Mouse (Mus musculus): ENCODE measurements around the gene Klk11. TPM values are rescaled to one million over a fixed set of nuclear protein-coding genes. Genes with fewer than 3 reads are reported as not detected.

The Klk11 gene
- polyA plus RNA-seq, 1 experiment: not detected

GRCm38 (mm10) chr7:43821581-43821980 lies 47.2 kb downstream of the Klk11 start:
- Histone ChIP-seq H3K27ac (ENCODE audit: insufficient read depth, low read depth, low read length) (no peak overlapping the region), H3K27me3 (replicated peaks; ENCODE audit: control insufficient read depth, insufficient read depth, low read length) (no peaks in the 10 kb centered on the region), H3K4me1 (ENCODE audit: control insufficient read depth, insufficient read depth, low read length) (no peaks in the 10 kb centered on the region), H3K36me3 (ENCODE audit: control insufficient read depth, insufficient read depth, low read length) (no peaks in the 10 kb centered on the region), H3K4me3 (ENCODE audit: insufficient read depth, low read depth, low read length) (no peak overlapping the region)
- DNase-seq: no peak
- no peak for TF ChIP-seq CTCF (conservative IDR thresholded peaks at IDR 0.05; ENCODE audit: insufficient read depth, insufficient read length, low read depth, low read length)
- TF ChIP-seq POLR2A (IDR thresholded peaks at IDR 0.05; ENCODE audit: low read depth, low read length): no peak
- WGBS: 80% methylated on average over 7 of the region's 7 CpGs

GRCm38 (mm10) chr7:43824199-43824598 lies 49.8 kb downstream of the Klk11 start, which contains the start of gene Klk6:
TSS of gene Klk6 (plus strand) at chr7:43824499.
- Histone ChIP-seq H3K4me3 (ENCODE audit: insufficient read depth, low read depth, low read length) (no peak within 1 kb of the TSS), H3K4me1 (ENCODE audit: control insufficient read depth, insufficient read depth, low read length) (no peaks in the 10 kb centered on the region), H3K27me3 (replicated peaks; ENCODE audit: control insufficient read depth, insufficient read depth, low read length) (no peaks in the 10 kb centered on the region), H3K27ac (ENCODE audit: insufficient read depth, low read depth, low read length) (no peak within 1 kb of the TSS), H3K36me3 (ENCODE audit: control insufficient read depth, insufficient read depth, low read length) (no peaks in the 10 kb centered on the region)
- 86% methylated on average over 10 of the region's 10 CpGs for WGBS
- TF ChIP-seq POLR2A (IDR thresholded peaks at IDR 0.05; ENCODE audit: low read depth, low read length) (no peak), CTCF (conservative IDR thresholded peaks at IDR 0.05; ENCODE audit: insufficient read depth, insufficient read length, low read depth, low read length) (no peak)
- no peak for DNase-seq

- WGBS: 89% methylated on average over 5 of the region's 5 CpGs
- Histone ChIP-seq H3K4me3 (ENCODE audit: insufficient read depth, low read depth, low read length) (no peak overlapping the region), H3K36me3 (ENCODE audit: control insufficient read depth, insufficient read depth, low read length) (no peaks in the 10 kb centered on the region), H3K27me3 (replicated peaks; ENCODE audit: control insufficient read depth, insufficient read depth, low read length) (no peaks in the 10 kb centered on the region), H3K27ac (ENCODE audit: insufficient read depth, low read depth, low read length) (no peak overlapping the region), H3K4me1 (ENCODE audit: control insufficient read depth, insufficient read depth, low read length) (no peaks in the 10 kb centered on the region)
- DNase-seq: no peak
- TF ChIP-seq POLR2A (IDR thresholded peaks at IDR 0.05; ENCODE audit: low read depth, low read length) (no peak), CTCF (conservative IDR thresholded peaks at IDR 0.05; ENCODE audit: insufficient read depth, insufficient read length, low read depth, low read length) (no peak)
Observed at GRCm38 (mm10) chr7:43826056-43826455, 51.7 kb downstream of the Klk11 start.

DNA sequence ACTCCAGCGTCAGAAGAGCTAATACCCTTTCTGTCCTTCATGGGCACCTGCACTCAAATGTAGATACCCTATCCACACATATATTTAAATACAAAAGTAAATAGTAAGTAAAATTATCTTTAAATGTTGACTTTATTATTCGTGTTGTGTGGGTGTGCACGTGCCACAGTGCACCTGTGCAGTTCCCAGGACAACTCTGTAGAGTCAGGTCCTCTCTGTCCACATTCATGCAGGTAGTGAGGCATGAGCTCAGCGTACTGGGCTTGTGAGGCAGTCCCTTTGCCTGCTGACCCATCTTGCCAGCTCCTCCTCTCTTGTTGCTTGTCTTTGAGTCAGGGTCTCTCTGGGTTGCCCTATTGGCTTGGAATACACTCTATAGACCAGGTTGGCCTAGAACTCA lies 53.3 kb downstream of the Klk11 start:
- H3K4me3 ChIP-seq (ENCODE audit: insufficient read depth, low read depth, low read length): no peak overlapping the region
- H3K4me1 ChIP-seq (ENCODE audit: control insufficient read depth, insufficient read depth, low read length): no peaks in the 10 kb centered on the region
- H3K27ac ChIP-seq (ENCODE audit: insufficient read depth, low read depth, low read length): no peak overlapping the region
- TF ChIP-seq CTCF (conservative IDR thresholded peaks at IDR 0.05; ENCODE audit: insufficient read depth, insufficient read length, low read depth, low read length) (no peak), POLR2A (IDR thresholded peaks at IDR 0.05; ENCODE audit: low read depth, low read length) (no peak)
- no peaks in the 10 kb centered on the region for H3K36me3 ChIP-seq (ENCODE audit: control insufficient read depth, insufficient read depth, low read length)
- no peaks in the 10 kb centered on the region for H3K27me3 ChIP-seq (replicated peaks; ENCODE audit: control insufficient read depth, insufficient read depth, low read length)
- 83% methylated on average over 4 of the region's 4 CpGs for WGBS
- no peak for DNase-seq

Other genes with a start within 250 kb of the Klk11 start
- 2.4 and 3.9 TPM in 2 replicates for gene Cd33, start 230.2 kb upstream of the Klk11 start, polyA plus RNA-seq (2012; rRNA removed)
- 0.91 and 1.1 TPM in 2 replicates for gene Zfp658, start 212.3 kb upstream of the Klk11 start, polyA plus RNA-seq (2012; rRNA removed)
- 2.1 and 2.6 TPM in 2 replicates for gene Zfp719, start 195.0 kb upstream of the Klk11 start, polyA plus RNA-seq (2012; rRNA removed)
- gene Zfp819, start 167.4 kb upstream of the Klk11 start, polyA plus RNA-seq (2012; rRNA removed): not detected in 2 replicates
- gene Ceacam18, start 139.9 kb upstream of the Klk11 start, polyA plus RNA-seq (2012; rRNA removed): not detected in 2 replicates
- gene Siglece, start 114.4 kb upstream of the Klk11 start, polyA plus RNA-seq (2012; rRNA removed): 2.8 and 3.8 TPM in 2 replicates
- gene Ctu1, start 102.6 kb upstream of the Klk11 start, polyA plus RNA-seq (2012; rRNA removed): 6.1 and 7.0 TPM in 2 replicates
- gene Klk14, start 84.2 kb upstream of the Klk11 start, polyA plus RNA-seq (2012; rRNA removed): 0.11 TPM in 1 of 2 replicates, not detected in the other
- 0.04 TPM in 1 of 2 replicates, not detected in the other for gene Klk13, start 62.0 kb upstream of the Klk11 start, polyA plus RNA-seq (2012; rRNA removed)
- not detected in 2 replicates for gene Klk12, start 5.7 kb upstream of the Klk11 start, polyA plus RNA-seq (2012; rRNA removed)
- 0.41 and 0.52 TPM in 2 replicates for gene Klk10, start 6.4 kb downstream of the Klk11 start, polyA plus RNA-seq (2012; rRNA removed)
- gene Klk9, start 17.3 kb downstream of the Klk11 start, polyA plus RNA-seq (2012; rRNA removed): not detected in 2 replicates
- 4.2 and 5.9 TPM in 2 replicates for gene Klk8, start 23.0 kb downstream of the Klk11 start, polyA plus RNA-seq (2012; rRNA removed)
- not detected in 2 replicates for gene Klk7, start 36.7 kb downstream of the Klk11 start, polyA plus RNA-seq (2012; rRNA removed)
- not detected in 2 replicates for gene Klk6, start 49.9 kb downstream of the Klk11 start, polyA plus RNA-seq (2012; rRNA removed)
- not detected in 2 replicates for gene Klk5, start 67.4 kb downstream of the Klk11 start, polyA plus RNA-seq (2012; rRNA removed)
- not detected in 2 replicates for gene Klk4, start 106.6 kb downstream of the Klk11 start, polyA plus RNA-seq (2012; rRNA removed)
- 0.09 and 0.19 TPM in 2 replicates for gene Klk15, start 159.1 kb downstream of the Klk11 start, polyA plus RNA-seq (2012; rRNA removed)
- gene Klk1b8, start 176.1 kb downstream of the Klk11 start, polyA plus RNA-seq (2012; rRNA removed): 1.0 and 1.1 TPM in 2 replicates
- gene Klk1b1, start 192.1 kb downstream of the Klk11 start, polyA plus RNA-seq (2012; rRNA removed): 0.11 and 0.52 TPM in 2 replicates
- gene Klk1b9, start 201.5 kb downstream of the Klk11 start, polyA plus RNA-seq (2012; rRNA removed): 1.6 and 1.7 TPM in 2 replicates
- 0.52 and 0.99 TPM in 2 replicates for gene Klk1b11, start 221.3 kb downstream of the Klk11 start, polyA plus RNA-seq (2012; rRNA removed)
- not detected in 2 replicates for gene Klk1b26, start 237.6 kb downstream of the Klk11 start, polyA plus RNA-seq (2012; rRNA removed)